Mouse (Mus musculus): Measurements from ENCODE around the gene Mus81.

Gene Mus81

GRCm38 (mm10) chr19:5445747-5446146 lies 42.5 kb downstream of the Mus81 start:
- no peak for DNase-seq (ENCODE audit: low read depth, low spot score)

GRCm38 (mm10) chr19:5444954-5445353 lies 43.2 kb downstream of the Mus81 start:
- no peak for DNase-seq (ENCODE audit: low read depth, low spot score)

- DNase-seq (ENCODE audit: low read depth, low spot score) = no peak
Observed at GRCm38 (mm10) chr19:5444371-5444908, 43.8 kb downstream of the Mus81 start.

- no peak for DNase-seq (ENCODE audit: low read depth, low spot score)
Observed at GRCm38 (mm10) chr19:5433951-5434350, 54.3 kb downstream of the Mus81 start.

GRCm38 (mm10) chr19:5432992-5433852 lies 55.0 kb downstream of the Mus81 start:
- DNase-seq (ENCODE audit: low read depth, low spot score) = peak; percentile 57
